Mouse (Mus musculus) brown adipose tissue, adult 24 weeks (tissue): ENCODE data around the gene Rbm8a. TPM values are rescaled to one million over a fixed set of nuclear protein-coding genes. Genes with fewer than 3 reads are reported as not detected.

Experiments used
- H3K27ac ChIP-seq: fragments of 200-500 bp; replicated peaks from 2 replicates; pipeline ENCODE4 v1.5.1; 2012; ENCODE audit warnings: low read depth, mild to moderate bottlenecking, low read length
- H3K4me1 ChIP-seq: fragments of 200-500 bp; 2 replicates; pipeline ENCODE4 v1.6.1; 2012; ENCODE audit warnings: low read length, mixed read lengths; ENCODE audit not compliant: control insufficient read depth, insufficient read depth, insufficient read length
- H3K4me3 ChIP-seq: fragments of 200-500 bp; 2 replicates; pipeline ENCODE4 v1.5.1; 2012; ENCODE audit warnings: low read depth, mild to moderate bottlenecking, low read length, moderate library complexity; ENCODE audit not compliant: insufficient read depth
- polyA plus RNA-seq: library from polyadenylated mRNA; stranded (reverse); fragments of >200 nt; gene quantifications from 2 replicates; pipeline ENCODE4 v1.2.4, GENCODE M21; 2012; ENCODE audit not compliant: missing spikeins, insufficient read depth, insufficient read length

The Rbm8a gene
- polyA plus RNA-seq, 1 experiment: 78.8 TPM

- no peak overlapping the region for H3K27ac ChIP-seq
- H3K4me1 ChIP-seq: no peaks in the 10 kb centered on the region
- no peak overlapping the region for H3K4me3 ChIP-seq
Measured at GRCm38 (mm10) chr3:96675171-96675570, 45.4 kb downstream of the Rbm8a start.

- H3K4me1 ChIP-seq: no peaks in the 10 kb centered on the region
- H3K4me3 ChIP-seq: no peak overlapping the region
- no peak overlapping the region for H3K27ac ChIP-seq
Measured at GRCm38 (mm10) chr3:96675690-96676089, 46.0 kb downstream of the Rbm8a start.

GRCm38 (mm10) chr3:96678456-96678855 lies 48.7 kb downstream of the Rbm8a start:
- no peaks in the 10 kb centered on the region for H3K4me1 ChIP-seq
- no peak overlapping the region for H3K4me3 ChIP-seq
- no peak overlapping the region for H3K27ac ChIP-seq

- no peak overlapping the region for H3K4me3 ChIP-seq
- no peak overlapping the region for H3K27ac ChIP-seq
- no peaks in the 10 kb centered on the region for H3K4me1 ChIP-seq
Measured at GRCm38 (mm10) chr3:96679159-96679674, 49.5 kb downstream of the Rbm8a start.

- no peaks in the 10 kb centered on the region for H3K4me1 ChIP-seq
- H3K27ac ChIP-seq: no peak overlapping the region
- H3K4me3 ChIP-seq: no peak overlapping the region
Measured at GRCm38 (mm10) chr3:96680269-96680956, 50.7 kb downstream of the Rbm8a start.

Other genes starting within 250 kb of the Rbm8a start
- not detected in 2 replicates for gene BC107364, start 177.6 kb upstream of the Rbm8a start, polyA plus RNA-seq
- gene Hfe2, start 104.8 kb upstream of the Rbm8a start, polyA plus RNA-seq: 5.4 and 8.2 TPM in 2 replicates
- 1,091 and 1,303 TPM in 2 replicates for gene Txnip, start 72.0 kb upstream of the Rbm8a start, polyA plus RNA-seq
- not detected in 2 replicates for gene Gm16253, start 52.9 kb upstream of the Rbm8a start, polyA plus RNA-seq
- gene Polr3gl, start 35.8 kb upstream of the Rbm8a start, polyA plus RNA-seq: 39.0 and 72.4 TPM in 2 replicates
- gene Ankrd34a, start 33.3 kb upstream of the Rbm8a start, polyA plus RNA-seq: not detected in 2 replicates
- gene Lix1l, start 28.8 kb upstream of the Rbm8a start, polyA plus RNA-seq: 10.0 and 11.0 TPM in 2 replicates
- gene Pex11b, start 5.4 kb downstream of the Rbm8a start, polyA plus RNA-seq: 31.9 and 35.4 TPM in 2 replicates
- not detected in 2 replicates for gene Gm42957, start 5.5 kb downstream of the Rbm8a start, polyA plus RNA-seq
- 0.20 and 0.67 TPM in 2 replicates for gene Itga10, start 15.7 kb downstream of the Rbm8a start, polyA plus RNA-seq
- 0.29 TPM in 1 of 2 replicates, not detected in the other for gene Ankrd35, start 40.2 kb downstream of the Rbm8a start, polyA plus RNA-seq
- 8.2 and 9.0 TPM in 2 replicates for gene Pias3, start 66.5 kb downstream of the Rbm8a start, polyA plus RNA-seq
- gene Nudt17, start 78.6 kb downstream of the Rbm8a start, polyA plus RNA-seq: 4.4 and 5.3 TPM in 2 replicates
- 23.7 and 25.5 TPM in 2 replicates for gene Polr3c, start 97.7 kb downstream of the Rbm8a start, polyA plus RNA-seq
- gene Rnf115, start 97.7 kb downstream of the Rbm8a start, polyA plus RNA-seq: 23.6 and 25.6 TPM in 2 replicates
- not detected in 2 replicates for gene Pdzk1, start 199.4 kb downstream of the Rbm8a start, polyA plus RNA-seq
- gene Cd160, start 199.4 kb downstream of the Rbm8a start, polyA plus RNA-seq: not detected in 2 replicates